Mouse (Mus musculus) layer of hippocampus, postnatal 14 days (tissue): ENCODE results near the gene Cemip. TPM values are rescaled to one million over a fixed set of nuclear protein-coding genes. Genes with fewer than 3 reads are reported as not detected.

Source experiments
- DNase-seq, 2 experiments: peaks; one replicate each; pipeline ENCODE4 v3.0.0; 2021 to 2022; ENCODE audit warnings: low spot score in 2 of 2, mixed read lengths in 1 of 2
- total RNA-seq, 2 experiments: library from RNA; stranded (reverse); gene quantifications; 2 replicates each; pipeline ENCODE4 v1.2.3; 2021

The Cemip gene
- total RNA-seq, 2 experiments from 2014 or later = 21.2 to 22.9 TPM

GRCm38 (mm10) chr7:84098098-84098497 is 11.8 kb upstream of the Cemip start:
- DNase-seq = no peak

- DNase-seq = no peak
Observed at GRCm38 (mm10) chr7:84096501-84096900, 10.2 kb upstream of the Cemip start.

- DNase-seq = no peak
Observed at GRCm38 (mm10) chr7:84090793-84091192, 4.5 kb upstream of the Cemip start.

- no peak for DNase-seq
Observed at GRCm38 (mm10) chr7:84089777-84090176, 3.5 kb upstream of the Cemip start.

- DNase-seq = peak; percentile 62 to 77
Observed at GRCm38 (mm10) chr7:84088971-84089370, 2.7 kb upstream of the Cemip start.

- DNase-seq = no peak
Observed at GRCm38 (mm10) chr7:84088191-84088590, 1.9 kb upstream of the Cemip start.

- DNase-seq = no peak
Observed at GRCm38 (mm10) chr7:84085049-84085945, 1.0 kb downstream of the Cemip start.

- DNase-seq = no peak
Observed at GRCm38 (mm10) chr7:84077257-84078013, 8.9 kb downstream of the Cemip start.

- DNase-seq = no peak
Observed at GRCm38 (mm10) chr7:84074266-84074665, 12.0 kb downstream of the Cemip start.

GRCm38 (mm10) chr7:84073856-84074255 is 12.4 kb downstream of the Cemip start:
- DNase-seq = no peak

GRCm38 (mm10) chr7:84068931-84069330 is 17.4 kb downstream of the Cemip start:
- no peak for DNase-seq

GRCm38 (mm10) chr7:84059799-84060198 is 26.5 kb downstream of the Cemip start:
- DNase-seq = peak in 1 of 2 experiments; percentile 9

- DNase-seq = no peak
Observed at GRCm38 (mm10) chr7:84055961-84056629, 30.2 kb downstream of the Cemip start.

GRCm38 (mm10) chr7:84053856-84054255 is 32.4 kb downstream of the Cemip start:
- no peak for DNase-seq

GRCm38 (mm10) chr7:84051423-84051822 is 34.9 kb downstream of the Cemip start:
- no peak for DNase-seq

- DNase-seq = no peak
Observed at GRCm38 (mm10) chr7:84045546-84045945, 40.8 kb downstream of the Cemip start.

GRCm38 (mm10) chr7:84044581-84045290 is 41.6 kb downstream of the Cemip start:
- peak; percentile 71 to 91 for DNase-seq

GRCm38 (mm10) chr7:84042726-84043125 is 43.6 kb downstream of the Cemip start:
- DNase-seq = no peak

- DNase-seq = no peak
Observed at GRCm38 (mm10) chr7:84039856-84040522, 46.3 kb downstream of the Cemip start.

GRCm38 (mm10) chr7:84038642-84039041 is 47.7 kb downstream of the Cemip start:
- DNase-seq = peak in 1 of 2 experiments; percentile 56
